Mouse (Mus musculus) midbrain, embryonic 14.5 days (tissue): Measurements from ENCODE around the gene Nudt1. TPM values are rescaled to one million over a fixed set of nuclear protein-coding genes. Genes with fewer than 3 reads are reported as not detected.

ENCODE experiments used
- ATAC-seq: fragments of 200-750 bp; cut with Nextera tagmentation; 2 replicates; pipeline ENCODE4 v1.8.0; 2017; ENCODE audit warnings: moderate number of reproducible peaks, moderate library complexity; ENCODE audit not compliant: low FRiP score, low TSS enrichment
- DNase-seq: peaks from one replicate; pipeline ENCODE4 v3.0.0-alpha.2; 2015
- H3K27ac ChIP-seq: fragments of 300-500 bp; sonication (generic); replicated peaks from 2 replicates; pipeline ENCODE4 v1.5.1; 2014; ENCODE audit warnings: mild to moderate bottlenecking, low read depth, low read length, moderate library complexity
- H3K27me3 ChIP-seq: fragments of 300-500 bp; sonication (generic); 2 replicates; pipeline ENCODE4 v1.6.1; 2014; ENCODE audit warnings: low read length, control low read depth, mixed read lengths; ENCODE audit not compliant: control insufficient read depth, insufficient read depth
- H3K36me3 ChIP-seq: fragments of 300-500 bp; sonication (generic); 2 replicates; pipeline ENCODE4 v1.6.1; 2014; ENCODE audit warnings: low read length, control low read depth; ENCODE audit not compliant: control insufficient read depth, insufficient read depth
- H3K4me1 ChIP-seq: fragments of 300-500 bp; sonication (generic); 2 replicates; pipeline ENCODE4 v1.6.1; 2014; ENCODE audit warnings: mild to moderate bottlenecking, antibody characterized with exemption, low read length, control low read depth; ENCODE audit not compliant: control insufficient read depth, insufficient read depth
- H3K4me2 ChIP-seq: fragments of 300-500 bp; sonication (generic); 2 replicates; pipeline ENCODE4 v1.6.1; 2014; ENCODE audit warnings: mild to moderate bottlenecking, low read length, moderate library complexity
- H3K4me3 ChIP-seq: fragments of 300-500 bp; sonication (generic); replicated peaks from 2 replicates; pipeline ENCODE4 v1.5.1; 2014; ENCODE audit warnings: low read depth, low read length
- H3K9ac ChIP-seq: fragments of 300-500 bp; sonication (generic); replicated peaks from 2 replicates; pipeline ENCODE4 v1.6.1; 2014; ENCODE audit warnings: mild to moderate bottlenecking, low read length, moderate library complexity
- H3K9me3 ChIP-seq: fragments of 300-500 bp; sonication (generic); 2 replicates; pipeline ENCODE4 v1.6.1; 2016; ENCODE audit warnings: low read length, control low read depth, mixed read lengths; ENCODE audit not compliant: control insufficient read depth
- WGBS: fragments of 180-500 bp; shearing (Covaris S2); extraction: QIAGEN DNeasy Blood & Tissue Kit; methylation state at CpG from one replicate; pipeline ENCODE4 v1.1.7; 2014; 5-methylcytosine and 5-hydroxymethylcytosine counted together
- polyA plus RNA-seq: library from polyadenylated mRNA; unstranded; fragments of >200 nt; fragmentation: Nextera tagmentation; extraction: Ambion mirVana; gene quantifications from 2 replicates; pipeline ENCODE4 v1.2.1, GENCODE M21; 2014

The Nudt1 gene
- 16.5 and 18.8 TPM in 2 replicates for polyA plus RNA-seq

DNA sequence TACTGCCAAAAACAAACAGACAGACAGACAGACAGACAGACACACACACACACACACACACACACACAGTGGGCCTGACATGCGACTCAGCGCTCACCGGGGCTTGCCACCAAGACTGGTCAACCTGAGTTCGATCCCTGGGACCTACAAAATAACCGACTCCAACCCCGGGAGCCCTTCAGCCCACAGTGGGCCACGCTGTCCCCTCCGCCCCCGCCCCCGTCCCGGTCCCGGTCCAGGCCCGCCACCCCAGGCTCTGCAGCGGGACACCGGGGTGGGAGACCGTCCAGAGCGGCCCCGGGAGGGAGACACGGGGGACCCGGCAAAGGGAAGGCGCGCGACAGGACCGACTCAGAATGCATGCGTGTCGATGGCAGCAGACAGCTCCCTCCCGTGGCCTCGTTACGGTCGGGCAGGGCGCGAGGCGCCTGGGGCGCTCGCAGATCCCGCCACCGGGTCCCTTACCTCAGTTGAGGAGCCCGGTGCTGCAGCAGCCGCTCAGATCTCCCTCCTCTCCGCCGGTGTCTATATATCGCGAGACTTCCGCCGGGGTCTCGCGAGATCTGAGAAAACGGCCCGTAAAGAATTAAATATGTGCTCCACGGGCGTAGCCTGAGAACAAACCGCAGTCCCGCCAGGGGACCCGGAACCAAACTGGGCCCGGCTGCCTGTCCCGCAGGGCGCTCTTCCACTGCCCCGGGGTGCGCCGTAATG, at the start of gene Nudt1, which contains the start of gene Mad1l1:
Gene Nudt1, plus strand, starts transcription at position 615 of the 714 bp plus-strand sequence.
Gene Mad1l1, minus strand, starts transcription at position 511 of the 714 bp plus-strand sequence.
- Histone ChIP-seq H3K4me3 (peak within 1 kb of the TSS; percentile 91), H3K9me3 (no peaks in the 10 kb centered on the region), H3K27me3 (no peaks in the 10 kb centered on the region), H3K9ac (peak within 1 kb of the TSS; percentile 98), H3K4me2 (peak within 1 kb of the TSS; percentile 78), H3K27ac (peak within 1 kb of the TSS; percentile 78), H3K36me3 (no peaks in the 10 kb centered on the region), H3K4me1 (peaks cover 11% of the 10 kb centered on the region)
- peak; percentile 98 for DNase-seq
- under 1% methylated on average over 60 of the region's 60 CpGs for WGBS
- peak; percentile 89 for ATAC-seq

DNA sequence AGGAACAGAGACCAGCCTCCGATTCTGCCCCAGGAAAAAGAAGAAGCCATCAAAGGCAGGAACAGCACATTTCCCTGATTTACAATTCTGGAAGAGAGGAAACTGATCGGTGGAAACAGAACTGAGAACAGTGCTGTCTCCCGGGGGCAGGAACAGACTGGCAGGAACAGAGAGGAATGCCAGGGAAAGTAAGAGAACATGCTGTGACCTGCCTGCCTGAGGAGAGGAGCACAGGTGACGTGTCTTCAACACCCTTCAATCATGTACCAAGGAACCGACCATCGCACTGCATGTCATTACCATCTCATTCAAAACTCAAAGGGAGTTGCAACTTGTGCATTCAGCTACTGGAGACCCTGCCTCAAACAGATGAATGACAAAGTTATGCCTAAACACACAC, 44.7 kb upstream of the Nudt1 start:
- Histone ChIP-seq H3K4me1 (peaks cover 4% of the 10 kb centered on the region; the same call in 1 of the 2 replicates), H3K4me3 (no peak overlapping the region), H3K9ac (no peak overlapping the region), H3K27ac (no peak overlapping the region), H3K36me3 (no peaks in the 10 kb centered on the region; the same call in 1 of the 2 replicates), H3K4me2 (no peak overlapping the region), H3K27me3 (no peaks in the 10 kb centered on the region), H3K9me3 (no peaks in the 10 kb centered on the region)
- WGBS, result 84% methylated on average over 6 of the region's 6 CpGs
- DNase-seq (no peak), ATAC-seq (no peak)

DNA sequence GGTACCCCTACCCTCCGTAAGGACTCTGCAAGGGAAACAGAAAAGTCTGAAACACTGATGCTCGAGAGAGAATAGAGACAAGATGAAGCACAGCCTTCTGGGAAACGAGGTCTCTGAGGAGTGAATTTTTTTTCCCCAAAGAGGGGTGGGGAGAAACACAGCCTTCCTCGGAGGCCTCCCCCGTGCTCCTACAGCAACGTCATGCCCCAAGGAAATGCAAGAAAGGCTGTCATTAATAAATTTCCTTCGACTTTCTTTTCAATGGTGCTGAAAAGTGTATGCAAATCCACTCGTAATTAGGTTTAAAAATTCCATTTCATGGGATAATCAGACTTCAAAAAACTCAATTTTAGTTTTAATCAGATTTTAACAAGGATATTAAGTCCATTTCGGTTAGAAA, 41.3 kb upstream of the Nudt1 start:
- Histone ChIP-seq H3K27me3 (no peaks in the 10 kb centered on the region), H3K4me2 (no peak overlapping the region), H3K27ac (peak overlapping the region; percentile 46), H3K4me1 (peaks cover 4% of the 10 kb centered on the region; the same call in 1 of the 2 replicates), H3K9me3 (no peaks in the 10 kb centered on the region), H3K9ac (no peak overlapping the region), H3K36me3 (peaks cover 3% of the 10 kb centered on the region), H3K4me3 (no peak overlapping the region)
- 49% methylated on average over 9 of the region's 9 CpGs for WGBS
- DNase-seq (peak; percentile 53), ATAC-seq (no peak)

DNA sequence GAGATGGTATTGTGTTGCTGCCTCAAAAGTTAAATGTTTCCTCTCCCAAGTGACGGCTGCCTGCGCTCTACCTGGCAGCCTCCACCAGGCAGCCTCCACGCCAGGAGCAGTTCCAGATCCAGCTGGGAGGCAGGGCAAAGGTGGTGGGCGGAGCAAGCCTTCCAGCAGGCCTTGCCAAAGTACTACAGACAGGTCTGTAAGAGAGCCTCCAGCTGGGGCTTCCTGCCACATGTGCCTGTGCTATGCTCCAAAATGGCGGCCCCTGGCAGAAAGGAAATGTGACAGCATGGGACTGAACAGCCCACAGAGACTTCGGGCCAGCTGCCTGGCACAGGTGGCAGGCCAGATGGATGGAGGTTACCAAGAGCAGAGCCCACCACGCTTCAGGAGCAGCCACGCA, 39.1 kb upstream of the Nudt1 start:
- Histone ChIP-seq H3K4me3 (no peak overlapping the region), H3K36me3 (peaks cover 3% of the 10 kb centered on the region; the same call in 1 of the 2 replicates), H3K27ac (no peak overlapping the region), H3K4me2 (no peak overlapping the region), H3K4me1 (peaks cover 4% of the 10 kb centered on the region; the same call in 1 of the 2 replicates), H3K9ac (no peak overlapping the region), H3K9me3 (no peaks in the 10 kb centered on the region), H3K27me3 (no peaks in the 10 kb centered on the region)
- WGBS, result 76% methylated on average over 8 of the region's 8 CpGs
- no peak for ATAC-seq
- DNase-seq, result no peak

- Histone ChIP-seq H3K4me2 (no peak overlapping the region), H3K4me1 (peaks cover 4% of the 10 kb centered on the region; the same call in 1 of the 2 replicates), H3K36me3 (peaks cover 3% of the 10 kb centered on the region; the same call in 1 of the 2 replicates), H3K9me3 (no peaks in the 10 kb centered on the region), H3K9ac (no peak overlapping the region), H3K27me3 (no peaks in the 10 kb centered on the region), H3K27ac (no peak overlapping the region), H3K4me3 (no peak overlapping the region)
- ATAC-seq, result no peak
- DNase-seq, result no peak
- WGBS, result 99% methylated on average over 3 of the region's 3 CpGs
Measured at GRCm38 (mm10) chr5:140282900-140283299, 38.6 kb upstream of the Nudt1 start.

GRCm38 (mm10) chr5:140284011-140284410, 37.4 kb upstream of the Nudt1 start:
- H3K9me3 ChIP-seq, result no peaks in the 10 kb centered on the region
- no peaks in the 10 kb centered on the region for H3K27me3 ChIP-seq
- ATAC-seq (no peak), DNase-seq (no peak)
- peaks cover 4% of the 10 kb centered on the region; the same call in 1 of the 2 replicates for H3K4me1 ChIP-seq
- H3K4me3 ChIP-seq, result no peak overlapping the region
- H3K27ac ChIP-seq, result no peak overlapping the region
- no peak overlapping the region for H3K4me2 ChIP-seq
- no peak overlapping the region for H3K9ac ChIP-seq
- WGBS, result 88% methylated on average over 2 of the region's 2 CpGs
- H3K36me3 ChIP-seq, result peaks cover 3% of the 10 kb centered on the region; the same call in 1 of the 2 replicates

GRCm38 (mm10) chr5:140284761-140285160, 36.7 kb upstream of the Nudt1 start:
- WGBS, result 83% methylated on average over 2 of the region's 2 CpGs
- Histone ChIP-seq H3K9ac (no peak overlapping the region), H3K4me2 (no peak overlapping the region), H3K4me1 (peaks cover 4% of the 10 kb centered on the region; the same call in 1 of the 2 replicates), H3K9me3 (no peaks in the 10 kb centered on the region), H3K36me3 (peaks cover 6% of the 10 kb centered on the region; the same call in 1 of the 2 replicates), H3K4me3 (no peak overlapping the region), H3K27ac (no peak overlapping the region), H3K27me3 (no peaks in the 10 kb centered on the region)
- ATAC-seq (no peak), DNase-seq (no peak)

DNA sequence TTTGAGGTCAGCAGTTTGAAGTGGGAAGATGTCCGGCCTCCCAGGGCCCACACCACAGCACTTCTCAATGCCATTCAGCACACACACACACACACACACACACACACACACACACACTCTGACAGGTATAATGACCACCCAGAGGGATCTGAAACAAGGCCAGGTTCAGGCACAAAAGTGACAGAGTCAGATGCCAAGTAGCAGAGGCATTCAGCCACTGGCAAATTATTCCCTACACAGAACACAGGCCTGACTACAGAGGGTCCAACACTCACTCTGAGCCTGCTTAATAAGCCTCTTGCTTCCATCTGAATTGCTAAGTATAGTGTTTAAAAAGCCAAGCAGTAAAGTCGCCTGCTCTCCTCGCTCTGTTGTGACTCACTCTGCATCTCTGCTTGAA, 33.2 kb upstream of the Nudt1 start:
- no peak for ATAC-seq
- no peaks in the 10 kb centered on the region for H3K27me3 ChIP-seq

DNA sequence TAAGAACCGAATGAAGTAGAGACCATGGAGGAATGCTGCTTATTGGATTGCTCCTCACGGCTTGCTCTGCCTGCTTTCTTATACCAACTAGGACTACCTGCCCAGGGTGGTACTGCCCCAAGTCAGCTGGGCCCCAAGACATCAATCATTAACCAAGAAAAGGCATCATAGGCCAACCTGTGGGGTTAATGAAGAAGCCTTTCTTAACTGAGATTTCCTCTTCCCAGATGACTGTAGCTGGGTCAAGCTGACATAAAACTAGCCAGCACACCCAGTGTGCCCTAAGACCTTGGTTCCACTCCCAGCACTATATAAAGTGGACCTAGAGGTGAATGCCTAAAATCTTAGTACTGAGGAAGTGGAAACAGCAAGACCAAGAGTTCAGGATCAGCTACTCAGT, 32.3 kb upstream of the Nudt1 start:
- ATAC-seq (no peak), DNase-seq (no peak)
- Histone ChIP-seq H3K9ac (no peak overlapping the region), H3K9me3 (no peaks in the 10 kb centered on the region), H3K4me2 (no peak overlapping the region), H3K4me1 (no peaks in the 10 kb centered on the region), H3K36me3 (peaks cover 12% of the 10 kb centered on the region), H3K4me3 (no peak overlapping the region), H3K27ac (no peak overlapping the region), H3K27me3 (no peaks in the 10 kb centered on the region)
- WGBS, result 99% methylated on average over 2 of the region's 2 CpGs

More for the DNA sequence above, 33.2 kb upstream of the Nudt1 start:
- 83% methylated on average over 3 of the region's 3 CpGs for WGBS
- Histone ChIP-seq H3K9me3 (no peaks in the 10 kb centered on the region), H3K9ac (no peak overlapping the region), H3K27ac (no peak overlapping the region), H3K4me2 (no peak overlapping the region), H3K4me3 (no peak overlapping the region), H3K4me1 (no peaks in the 10 kb centered on the region), H3K36me3 (peaks cover 8% of the 10 kb centered on the region; the same call in 1 of the 2 replicates)
- no peak for DNase-seq
